Mouse (Mus musculus): ENCODE data around the gene Cdc42bpg.

DNA sequence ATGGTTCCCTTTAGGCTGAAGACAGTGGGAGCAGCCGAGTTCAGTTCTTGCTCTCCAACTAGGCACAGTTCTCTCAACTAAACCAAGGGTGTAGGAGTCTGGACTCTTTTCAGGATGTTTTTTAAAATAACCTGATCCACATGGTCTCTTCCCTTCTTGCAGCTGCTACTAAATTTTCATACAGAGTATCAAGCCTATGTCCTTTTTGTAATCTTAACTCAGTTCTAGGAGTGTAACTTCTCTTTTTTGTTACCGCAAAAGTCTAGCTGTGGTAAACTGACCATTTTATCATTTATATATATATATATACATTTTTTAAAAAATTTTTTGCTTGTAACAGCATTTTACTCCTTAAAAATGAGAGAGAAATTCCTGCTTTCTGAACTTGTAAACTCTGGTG, 63.9 kb downstream of the Cdc42bpg start:
- TF ChIP-seq CTCF (IDR thresholded peaks at IDR 0.05; ENCODE audit: low read depth, low read length): no peak
- TF ChIP-seq POLR2A (IDR thresholded peaks at IDR 0.05; ENCODE audit: extremely low read depth, insufficient read depth, low read length): no peak
